Mouse (Mus musculus) midbrain, embryonic 12.5 days (tissue): ENCODE measurements around the gene Cryaa. TPM values are rescaled to one million over a fixed set of nuclear protein-coding genes. Genes with fewer than 3 reads are reported as not detected.

Source experiments
- ATAC-seq: fragments of 200-750 bp; cut with Nextera tagmentation; 2 replicates; pipeline ENCODE4 v1.8.0; 2017; ENCODE audit warnings: low read depth, moderate TSS enrichment, moderate library complexity; ENCODE audit not compliant: low FRiP score
- H3K27ac ChIP-seq: fragments of 300-500 bp; sonication (generic); replicated peaks from 2 replicates; pipeline ENCODE4 v1.5.1; 2016; ENCODE audit warnings: mild to moderate bottlenecking
- H3K27me3 ChIP-seq: fragments of 300-500 bp; sonication (generic); 2 replicates; pipeline ENCODE4 v1.6.1; 2016; ENCODE audit warnings: mild to moderate bottlenecking
- H3K36me3 ChIP-seq: fragments of 300-500 bp; sonication (generic); 2 replicates; pipeline ENCODE4 v1.6.1; 2016
- H3K4me1 ChIP-seq: fragments of 300-500 bp; sonication (generic); 2 replicates; pipeline ENCODE4 v1.6.1; 2016
- H3K4me2 ChIP-seq: fragments of 300-500 bp; sonication (generic); replicated peaks from 2 replicates; pipeline ENCODE4 v1.6.1; 2016; ENCODE audit warnings: mild to moderate bottlenecking, moderate library complexity
- H3K4me3 ChIP-seq: fragments of 300-500 bp; sonication (generic); 2 replicates; pipeline ENCODE4 v1.5.1; 2016; ENCODE audit warnings: mild to moderate bottlenecking
- H3K9ac ChIP-seq: fragments of 300-500 bp; sonication (generic); replicated peaks from 2 replicates; pipeline ENCODE4 v1.6.1; 2016; ENCODE audit warnings: mild to moderate bottlenecking, moderate library complexity
- H3K9me3 ChIP-seq: fragments of 300-500 bp; sonication (generic); 2 replicates; pipeline ENCODE4 v1.6.1; 2016; ENCODE audit warnings: mild to moderate bottlenecking
- WGBS: fragments of 180-500 bp; shearing (Covaris S2); methylation state at CpG from one replicate; pipeline ENCODE4 v1.1.7; 2016; 5-methylcytosine and 5-hydroxymethylcytosine counted together
- polyA plus RNA-seq: library from polyadenylated mRNA; unstranded; fragments of >200 nt; fragmentation: Nextera tagmentation; extraction: Ambion mirVana; gene quantifications from 2 replicates; pipeline ENCODE4 v1.2.1, GENCODE M21; 2016

Gene Cryaa
- polyA plus RNA-seq, 1 experiment from 2014 or later: not detected

- 71% methylated on average over 4 of the region's 4 CpGs for WGBS
- no peak overlapping the region for H3K27ac ChIP-seq
- H3K4me2 ChIP-seq: no peak overlapping the region
- no peak for ATAC-seq
- H3K9ac ChIP-seq: no peak overlapping the region
- H3K4me3 ChIP-seq: no peak overlapping the region
- H3K27me3 ChIP-seq: peaks cover 15% of the 10 kb centered on the region
- H3K9me3 ChIP-seq: no peaks in the 10 kb centered on the region
- peaks cover 2% of the 10 kb centered on the region; the same call in 1 of the 2 replicates for H3K4me1 ChIP-seq
- peaks cover 22% of the 10 kb centered on the region for H3K36me3 ChIP-seq
These were observed 34.7 kb upstream of the Cryaa start for GRCm38 (mm10) chr17:31642913-31643312.

GRCm38 (mm10) chr17:31646199-31647002 is 31.2 kb upstream of the Cryaa start:
- peaks cover 56% of the 10 kb centered on the region for H3K36me3 ChIP-seq
- WGBS: 94% methylated on average over 5 of the region's 5 CpGs
- H3K4me2 ChIP-seq: no peak overlapping the region
- no peaks in the 10 kb centered on the region for H3K27me3 ChIP-seq
- no peaks in the 10 kb centered on the region for H3K4me1 ChIP-seq
- no peak for ATAC-seq
- H3K9me3 ChIP-seq: no peaks in the 10 kb centered on the region
- no peak overlapping the region for H3K9ac ChIP-seq
- H3K4me3 ChIP-seq: no peak overlapping the region
- no peak overlapping the region for H3K27ac ChIP-seq

- no peak overlapping the region for H3K4me2 ChIP-seq
- WGBS: 92% methylated on average over 14 of the region's 14 CpGs
These were observed 25.5 kb upstream of the Cryaa start for GRCm38 (mm10) chr17:31652152-31652551.

GRCm38 (mm10) chr17:31653277-31653676 is 24.3 kb upstream of the Cryaa start:
- no peak overlapping the region for H3K4me2 ChIP-seq
- no peaks in the 10 kb centered on the region for H3K9me3 ChIP-seq
- H3K27ac ChIP-seq: no peak overlapping the region
- peaks cover 9% of the 10 kb centered on the region for H3K4me1 ChIP-seq
- H3K36me3 ChIP-seq: peaks cover 75% of the 10 kb centered on the region
- H3K4me3 ChIP-seq: no peak overlapping the region
- 90% methylated on average over 6 of the region's 6 CpGs for WGBS
- no peaks in the 10 kb centered on the region for H3K27me3 ChIP-seq
- H3K9ac ChIP-seq: no peak overlapping the region
- ATAC-seq: no peak

More at GRCm38 (mm10) chr17:31652152-31652551, 25.5 kb upstream of the Cryaa start:
- H3K27ac ChIP-seq: no peak overlapping the region
- no peak overlapping the region for H3K9ac ChIP-seq
- ATAC-seq: no peak
- no peaks in the 10 kb centered on the region for H3K9me3 ChIP-seq
- H3K4me1 ChIP-seq: peaks cover 3% of the 10 kb centered on the region
- H3K4me3 ChIP-seq: no peak overlapping the region
- no peaks in the 10 kb centered on the region for H3K27me3 ChIP-seq
- peaks cover 86% of the 10 kb centered on the region for H3K36me3 ChIP-seq

- ATAC-seq: no peak
- 78% methylated on average over 4 of the region's 4 CpGs for WGBS
- H3K4me2 ChIP-seq: no peak overlapping the region
- peaks cover 14% of the 10 kb centered on the region for H3K4me1 ChIP-seq
- H3K27ac ChIP-seq: 0 out of 2 replicates have a peak overlapping the region, but pooled peaks have one; percentile 15
- H3K9ac ChIP-seq: no peak overlapping the region
- H3K4me3 ChIP-seq: no peak overlapping the region
- H3K9me3 ChIP-seq: no peaks in the 10 kb centered on the region
- H3K36me3 ChIP-seq: peaks cover 55% of the 10 kb centered on the region
- H3K27me3 ChIP-seq: no peaks in the 10 kb centered on the region
These were observed 22.2 kb upstream of the Cryaa start for GRCm38 (mm10) chr17:31655366-31655765.

- Histone ChIP-seq H3K9ac (no peak overlapping the region), H3K4me3 (no peak overlapping the region), H3K4me1 (peaks cover 14% of the 10 kb centered on the region), H3K4me2 (no peak overlapping the region), H3K27ac (no peak overlapping the region), H3K27me3 (no peaks in the 10 kb centered on the region), H3K36me3 (peaks cover 42% of the 10 kb centered on the region), H3K9me3 (no peaks in the 10 kb centered on the region)
- WGBS: 93% methylated on average over 5 of the region's 5 CpGs
- no peak for ATAC-seq
These were observed 20.9 kb upstream of the Cryaa start for GRCm38 (mm10) chr17:31656682-31657081.

GRCm38 (mm10) chr17:31657141-31657983 is 20.2 kb upstream of the Cryaa start:
- Histone ChIP-seq H3K27me3 (no peaks in the 10 kb centered on the region), H3K4me3 (peak overlapping the region; percentile 98), H3K9me3 (no peaks in the 10 kb centered on the region), H3K9ac (peak overlapping the region; percentile 98), H3K27ac (no peak overlapping the region), H3K4me2 (peak overlapping the region; percentile 89), H3K4me1 (peaks cover 14% of the 10 kb centered on the region), H3K36me3 (peaks cover 35% of the 10 kb centered on the region)
- WGBS: 58% methylated on average over 12 of the region's 12 CpGs
- ATAC-seq: no peak

- under 1% methylated on average over 27 of the region's 27 CpGs for WGBS
- Histone ChIP-seq H3K4me3 (peak overlapping the region; percentile 98), H3K27me3 (no peaks in the 10 kb centered on the region), H3K36me3 (peaks cover 28% of the 10 kb centered on the region), H3K4me2 (peak overlapping the region; percentile 89), H3K9ac (peak overlapping the region; percentile 98), H3K27ac (peak overlapping the region; percentile 83), H3K4me1 (peaks cover 14% of the 10 kb centered on the region), H3K9me3 (no peaks in the 10 kb centered on the region)
- ATAC-seq: no peak
These were observed 19.5 kb upstream of the Cryaa start for GRCm38 (mm10) chr17:31658136-31658467.

GRCm38 (mm10) chr17:31658468-31659185 is 19.0 kb upstream of the Cryaa start, which contains the start of gene U2af1:
Gene U2af1, minus strand, starts transcription at chr17:31658892.
- H3K9me3 ChIP-seq: no peaks in the 10 kb centered on the region
- H3K4me1 ChIP-seq: peaks cover 14% of the 10 kb centered on the region
- H3K27ac ChIP-seq: peak within 1 kb of the TSS; percentile 83
- under 1% methylated on average over 76 of the region's 77 CpGs for WGBS
- H3K27me3 ChIP-seq: no peaks in the 10 kb centered on the region
- peak within 1 kb of the TSS; percentile 89 for H3K4me2 ChIP-seq
- H3K9ac ChIP-seq: peak within 1 kb of the TSS; percentile 98
- peak; percentile 99 for ATAC-seq
- peak within 1 kb of the TSS; percentile 98 for H3K4me3 ChIP-seq
- H3K36me3 ChIP-seq: peaks cover 23% of the 10 kb centered on the region

GRCm38 (mm10) chr17:31660661-31661250 is 16.9 kb upstream of the Cryaa start:
- H3K9me3 ChIP-seq: no peaks in the 10 kb centered on the region
- H3K36me3 ChIP-seq: peaks cover 6% of the 10 kb centered on the region
- no peak for ATAC-seq
- H3K27ac ChIP-seq: no peak overlapping the region
- H3K4me1 ChIP-seq: peaks cover 14% of the 10 kb centered on the region
- no peak overlapping the region for H3K4me3 ChIP-seq
- no peak overlapping the region for H3K9ac ChIP-seq
- 86% methylated on average over 8 of the region's 8 CpGs for WGBS
- H3K27me3 ChIP-seq: no peaks in the 10 kb centered on the region
- H3K4me2 ChIP-seq: no peak overlapping the region

- no peak overlapping the region for H3K27ac ChIP-seq
- H3K4me2 ChIP-seq: no peak overlapping the region
- no peaks in the 10 kb centered on the region for H3K9me3 ChIP-seq
- H3K4me1 ChIP-seq: peaks cover 5% of the 10 kb centered on the region
- ATAC-seq: no peak
- no peak overlapping the region for H3K9ac ChIP-seq
- no peak overlapping the region for H3K4me3 ChIP-seq
- H3K36me3 ChIP-seq: no peaks in the 10 kb centered on the region
- H3K27me3 ChIP-seq: no peaks in the 10 kb centered on the region
These were observed 14.8 kb upstream of the Cryaa start for GRCm38 (mm10) chr17:31662855-31663254.
